Comparison of ENCODE assay signal across 23 mouse cellular contexts in genomic region chr2:145855831-145856230, GRCm38 (mm10). TPM values are rescaled to one million over a fixed set of nuclear protein-coding genes. Genes with fewer than 3 reads are reported as not detected.
A peak's percentile ranks its signal among the peaks of the same experiment; 100 is the strongest.
DNase-seq lines count a peak whose midpoint lies in the region; ATAC-seq and TF ChIP-seq lines count a peak whose summit lies in the region.
"Had no signal": no experiment of that assay in that cellular context is flagged by ENCODE, and none has a peak within 500 bp of the region (broad histone marks: within the 10 kb centered on the region; RNA-seq: fewer than 3 reads in every experiment).

No protein-coding gene starts in this region.

- H3K9me3 ChIP-seq in lung, embryonic 14.5 days (ENCODE audit: low read depth, low read length), result no peaks in the 10 kb centered on the region
- H3K9me3 ChIP-seq in embryonic facial prominence, embryonic 14.5 days (ENCODE audit: control insufficient read depth, low read length), result no peaks in the 10 kb centered on the region
- no peaks in the 10 kb centered on the region for H3K9me3 ChIP-seq in hindbrain, embryonic 14.5 days (ENCODE audit: control insufficient read depth, low read length)
- H3K9me3 ChIP-seq: hindbrain, embryonic 10.5 days; midbrain, embryonic 15.5 days had no signal

- no peak overlapping the region for H3K9ac ChIP-seq in lung, embryonic 14.5 days
- no peak overlapping the region for H3K9ac ChIP-seq in embryonic facial prominence, embryonic 14.5 days (ENCODE audit: low read depth, low read length)
- no peak overlapping the region for H3K9ac ChIP-seq in hindbrain, embryonic 14.5 days
- H3K9ac ChIP-seq: forebrain, postnatal 0 days; midbrain, embryonic 15.5 days had no signal

- H3K4me3 ChIP-seq in lung, embryonic 14.5 days (ENCODE audit: low read depth, low read length), result no peak overlapping the region
- H3K4me3 ChIP-seq in embryonic facial prominence, embryonic 14.5 days (ENCODE audit: low read depth, low read length), result no peak overlapping the region
- no peak overlapping the region for H3K4me3 ChIP-seq in hindbrain, embryonic 14.5 days (replicated peaks; ENCODE audit: low read length)
- H3K4me3 ChIP-seq: erythroblast, embryonic 14.5 days; hindbrain, embryonic 10.5 days; midbrain, embryonic 15.5 days had no signal

- H3K36me3 ChIP-seq in lung, embryonic 14.5 days (ENCODE audit: insufficient read depth), result 0 out of 2 replicates have a peak, but pooled peaks cover 8% of the 10 kb centered on the region
- H3K36me3 ChIP-seq in embryonic facial prominence, embryonic 14.5 days (ENCODE audit: control insufficient read depth, insufficient read depth, low read length), result no peaks in the 10 kb centered on the region
- 0 out of 2 replicates have a peak, but pooled peaks cover 7% of the 10 kb centered on the region for H3K36me3 ChIP-seq in hindbrain, embryonic 14.5 days (replicated peaks; ENCODE audit: control insufficient read depth, insufficient read depth)
- H3K36me3 ChIP-seq: hindbrain, embryonic 10.5 days; midbrain, embryonic 15.5 days had no signal

- peak overlapping the region; percentile 20; the same call in 1 of the 2 replicates for H3K27ac ChIP-seq in lung, embryonic 14.5 days (ENCODE audit: low read depth)
- peak overlapping the region; percentile 33; the same call in 1 of the 2 replicates for H3K27ac ChIP-seq in embryonic facial prominence, embryonic 14.5 days (replicated peaks; ENCODE audit: low read depth, low read length)
- H3K27ac ChIP-seq in hindbrain, embryonic 14.5 days, result no peak overlapping the region
- H3K27ac ChIP-seq: hindbrain, embryonic 10.5 days; hindbrain, postnatal 0 days; midbrain, embryonic 15.5 days had no signal

- H3K27me3 ChIP-seq in lung, embryonic 14.5 days (ENCODE audit: insufficient read depth, low read length), result no peaks in the 10 kb centered on the region
- H3K27me3 ChIP-seq in embryonic facial prominence, embryonic 14.5 days (replicated peaks; ENCODE audit: control insufficient read depth, insufficient read depth, low read length), result no peaks in the 10 kb centered on the region
- no peaks in the 10 kb centered on the region for H3K27me3 ChIP-seq in hindbrain, embryonic 14.5 days (ENCODE audit: control insufficient read depth, insufficient read depth, low read length)
- H3K27me3 ChIP-seq: midbrain, embryonic 15.5 days had no signal

- no peak for ATAC-seq in lung, embryonic 14.5 days (ENCODE audit: insufficient read depth)
- no peak for ATAC-seq in embryonic facial prominence, embryonic 14.5 days (ENCODE audit: low read depth)
- no peak for ATAC-seq in hindbrain, embryonic 14.5 days (ENCODE audit: low FRiP score)
- ATAC-seq: forebrain, postnatal 0 days; hindbrain, postnatal 0 days; intestine, postnatal 0 days; midbrain, embryonic 15.5 days had no signal

- 59% methylated on average over 9 of the region's 9 CpGs for WGBS in lung, embryonic 14.5 days
- 80% methylated on average over 9 of the region's 9 CpGs for WGBS in embryonic facial prominence, embryonic 14.5 days
- 93% methylated on average over 9 of the region's 9 CpGs for WGBS in hindbrain, embryonic 14.5 days

- no peak for TF ChIP-seq CTCF in lung, embryonic 14.5 days (IDR thresholded peaks at IDR 0.05; ENCODE audit: low read depth)

- peak; percentile 58 for DNase-seq in lung, embryonic 14.5 days
- DNase-seq in lung, postnatal 14 days, result no peak
- peak; percentile 44 for DNase-seq in NIH3T3 (ENCODE audit: low read depth)
- DNase-seq in embryonic facial prominence, embryonic 14.5 days (ENCODE audit: low spot score), result no peak
- DNase-seq in lung, postnatal 36 days, result peak; percentile 60
- DNase-seq in hindbrain, embryonic 14.5 days (ENCODE audit: low spot score), result no peak
- DNase-seq in thymus, postnatal 0 days (ENCODE audit: low spot score), result no peak
- no peak for DNase-seq in Muller cell, postnatal 12 days (ENCODE audit: inconsistent ontology term)
- DNase-seq: adrenal gland, adult 8-10 months; B cell, adult 2 months; cerebellum, adult 2 months; cerebellum, postnatal 14 days; forebrain, postnatal 0 days; gastrocnemius, postnatal 14 days; heart, postnatal 14 days; kidney, postnatal 14 days; liver; right cerebral cortex, postnatal 25 days had no signal

- H3K4me2 ChIP-seq in lung, embryonic 14.5 days, result no peak overlapping the region
- H3K4me2 ChIP-seq in embryonic facial prominence, embryonic 14.5 days (ENCODE audit: low read depth, low read length), result no peak overlapping the region
- no peak overlapping the region for H3K4me2 ChIP-seq in hindbrain, embryonic 14.5 days (replicated peaks)
- H3K4me2 ChIP-seq: midbrain, embryonic 15.5 days had no signal

- H3K4me1 ChIP-seq in lung, embryonic 14.5 days (ENCODE audit: insufficient read depth), result peaks cover 18% of the 10 kb centered on the region
- H3K4me1 ChIP-seq in embryonic facial prominence, embryonic 14.5 days (ENCODE audit: control insufficient read depth, insufficient read depth, low read length), result peaks cover 29% of the 10 kb centered on the region
- H3K4me1 ChIP-seq in hindbrain, embryonic 14.5 days (replicated peaks; ENCODE audit: control insufficient read depth, insufficient read depth, low read length), result peaks cover 11% of the 10 kb centered on the region; the same call in 1 of the 2 replicates

RNA-seq across cellular contexts. Expression of gene Naa20, which starts 46.1 kb away (rescaled TPM):
- polyA plus RNA-seq in lung, embryonic 14.5 days (2014; fragmentation: Nextera tagmentation; extraction: Ambion mirVana), result 176 and 188 TPM in 2 replicates
- polyA plus RNA-seq in embryonic facial prominence, embryonic 14.5 days (2014; fragmentation: Nextera tagmentation; extraction: Ambion mirVana), result 179 and 186 TPM in 2 replicates
- 138 and 139 TPM in 2 replicates for polyA plus RNA-seq in hindbrain, embryonic 14.5 days (2014; fragmentation: Nextera tagmentation; extraction: Ambion mirVana)
- 158 and 162 TPM in 2 replicates for polyA plus RNA-seq in thymus, postnatal 0 days (2015; fragmentation: Nextera tagmentation; extraction: Ambion mirVana)

Comparison
In these comparisons a context has a peak if more than half of its experiments do, and no peak if none do; other contexts are left out.
1. DNase-seq: peak in lung, embryonic 14.5 days (single experiment), NIH3T3 (single experiment) and lung, postnatal 36 days (single experiment); none in lung, postnatal 14 days (single experiment), embryonic facial prominence, embryonic 14.5 days (single experiment), hindbrain, embryonic 14.5 days (single experiment), thymus, postnatal 0 days (single experiment) and Muller cell, postnatal 12 days (single experiment).